Mouse (Mus musculus): ENCODE data around the gene Pald1.

DNA sequence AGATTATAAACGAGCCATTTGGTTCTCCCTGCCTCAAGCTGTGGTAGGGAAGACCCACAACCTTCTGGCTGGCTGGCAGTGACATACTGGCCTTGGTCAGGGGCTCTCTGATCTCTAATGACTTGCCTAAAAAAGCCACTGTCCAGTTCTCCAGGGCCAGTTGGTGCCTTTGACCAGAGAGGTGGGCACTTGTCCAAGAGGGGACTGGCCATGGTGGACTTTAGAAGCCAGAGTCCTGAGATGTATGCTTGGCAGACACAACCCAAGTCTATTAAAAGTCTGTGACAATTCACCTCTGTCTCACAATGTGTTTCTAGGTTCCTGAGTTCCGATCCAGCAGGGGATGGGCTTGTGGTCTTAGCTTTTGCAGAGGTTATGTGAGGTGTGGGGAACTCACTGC lies 41.7 kb upstream of the Pald1 start:
- TF ChIP-seq CTCF (IDR thresholded peaks at IDR 0.05; ENCODE audit: low read depth) (no peak), EP300 (IDR thresholded peaks at IDR 0.05; ENCODE audit: low read depth) (no peak)
